Mouse (Mus musculus) heart, adult 11 months (tissue): ENCODE measurements around the gene Fam192a.

Experiments used
- DNase-seq: peaks from one replicate; pipeline ENCODE4 v3.0.0; 2022

Fam192a gene

GRCm38 (mm10) chr8:94601607-94602385 is at the start of gene Fam192a, which contains the start of gene Rspry1:
Fam192a (minus strand) TSS chr8:94601997.
Rspry1 (plus strand) TSS chr8:94601937.
- DNase-seq, result peak; percentile 100

- peak; percentile 30 for DNase-seq
These were observed 47.7 kb upstream of the Fam192a start for GRCm38 (mm10) chr8:94649496-94649895.

- DNase-seq, result no peak
These were observed 44.4 kb upstream of the Fam192a start for GRCm38 (mm10) chr8:94646165-94646564.

DNA sequence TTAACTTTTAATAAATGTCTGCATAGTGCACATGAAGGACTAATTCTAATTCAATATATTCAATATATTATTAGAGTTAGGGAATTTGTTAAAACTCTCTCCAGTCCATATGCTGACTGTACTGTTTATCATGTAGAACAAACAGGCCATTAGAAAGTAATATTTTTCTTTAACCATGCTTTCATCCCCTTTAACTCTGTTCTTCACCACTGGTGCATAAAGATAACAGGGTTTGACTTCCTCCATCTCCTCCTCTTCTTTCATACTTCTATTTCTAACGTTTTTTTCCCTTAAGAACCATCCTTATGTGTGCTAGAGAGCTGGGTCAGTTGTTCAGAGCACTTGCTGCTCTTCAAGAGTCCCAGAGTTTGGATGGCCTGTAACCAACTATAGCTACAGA is 43.4 kb upstream of the Fam192a start:
- DNase-seq, result no peak

DNA sequence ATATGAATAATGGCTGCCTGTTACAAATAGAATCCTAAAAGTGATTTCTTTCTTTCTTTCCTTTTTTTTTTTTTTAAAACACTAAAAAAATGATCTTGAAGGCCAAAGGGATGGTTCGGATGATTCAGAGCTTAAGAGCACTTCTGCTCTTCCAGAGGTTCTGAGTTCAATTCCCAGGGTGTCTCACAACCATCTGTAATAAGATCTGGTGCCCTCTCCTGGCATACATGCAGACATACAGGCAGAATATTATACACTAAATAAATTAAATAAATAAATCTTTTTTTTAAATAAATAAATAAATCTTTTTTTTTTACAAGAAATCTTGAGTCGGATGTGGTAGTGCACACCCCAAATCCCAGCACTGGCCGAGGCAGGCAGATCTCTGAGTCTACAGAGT is 40.1 kb upstream of the Fam192a start:
- DNase-seq, result no peak

GRCm38 (mm10) chr8:94641183-94641582 is 39.4 kb upstream of the Fam192a start:
- DNase-seq, result no peak

DNA sequence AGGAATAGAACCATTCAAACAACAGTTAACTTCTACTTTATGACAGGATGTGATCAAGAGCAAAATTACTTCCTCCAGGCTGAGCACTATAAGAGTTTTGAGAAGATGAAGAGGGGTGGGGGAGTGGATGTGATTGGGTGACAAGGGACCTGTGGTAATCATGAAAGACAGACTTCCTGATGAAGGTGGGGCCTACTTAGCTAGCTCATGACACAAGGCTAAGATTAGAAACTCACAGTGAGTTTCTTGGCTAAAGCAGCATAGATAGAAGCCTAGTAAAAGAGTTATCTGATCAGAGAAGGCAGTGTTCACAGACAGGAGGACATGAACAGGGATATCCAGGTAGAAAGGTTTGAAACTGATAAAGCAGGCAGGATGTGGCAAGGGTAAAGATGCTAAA is 32.4 kb upstream of the Fam192a start:
- no peak for DNase-seq

GRCm38 (mm10) chr8:94633564-94634194 is 31.9 kb upstream of the Fam192a start:
- no peak for DNase-seq

GRCm38 (mm10) chr8:94624885-94625284 is 23.1 kb upstream of the Fam192a start:
- DNase-seq, result no peak

- DNase-seq, result no peak
These were observed 5.3 kb upstream of the Fam192a start for GRCm38 (mm10) chr8:94607064-94607463.

DNA sequence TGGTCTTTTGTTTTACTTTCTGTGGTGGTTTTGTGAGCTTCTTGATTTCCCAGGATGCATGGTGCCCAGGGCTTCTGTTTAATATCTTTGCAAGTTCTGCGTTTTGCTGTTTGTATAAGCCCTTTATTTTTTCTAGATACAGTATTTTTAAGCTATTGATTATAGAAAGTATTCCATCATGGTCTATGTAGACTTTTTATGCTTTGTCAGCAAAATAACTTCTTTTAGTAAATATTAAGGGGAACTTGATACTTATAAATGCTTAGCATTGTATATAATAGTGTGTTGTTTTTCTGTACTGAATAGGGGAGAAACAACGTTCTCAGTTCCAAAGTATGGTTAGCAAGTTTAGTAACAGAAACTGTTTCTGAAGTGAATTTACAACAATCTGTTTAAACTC is 2.2 kb upstream of the Fam192a start:
- DNase-seq, result no peak

GRCm38 (mm10) chr8:94602471-94603131 is 804 bp upstream of the Fam192a start:
- peak; percentile 93 for DNase-seq

DNA sequence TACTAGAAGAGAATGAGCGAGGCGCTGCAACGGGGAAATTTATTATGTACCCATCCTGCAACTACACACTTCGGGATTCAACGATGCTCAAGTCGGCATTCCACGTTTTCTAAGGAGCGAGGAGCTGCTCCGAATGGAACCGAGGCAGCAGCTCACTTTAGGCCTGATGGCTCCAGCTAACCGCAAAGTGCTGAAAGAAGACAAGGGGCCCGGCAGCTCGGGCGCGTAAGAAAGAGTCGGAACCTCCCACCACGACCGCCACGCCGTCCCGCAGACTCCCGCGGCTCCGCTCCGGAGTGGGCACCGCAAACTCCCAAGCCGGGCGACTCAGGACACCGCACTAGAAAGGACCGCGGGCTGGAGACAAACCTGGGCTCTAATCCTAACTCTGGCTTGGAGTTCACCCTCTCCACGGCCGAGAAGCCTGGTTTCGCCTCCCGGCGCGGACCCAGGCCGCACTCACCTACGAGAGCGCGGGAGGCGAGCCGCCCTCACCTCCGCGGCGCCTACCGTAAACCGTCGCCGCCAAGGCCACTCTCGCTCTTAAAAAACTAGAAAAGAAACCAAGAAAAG is 677 bp downstream of the Fam192a start:
- DNase-seq, result no peak

DNA sequence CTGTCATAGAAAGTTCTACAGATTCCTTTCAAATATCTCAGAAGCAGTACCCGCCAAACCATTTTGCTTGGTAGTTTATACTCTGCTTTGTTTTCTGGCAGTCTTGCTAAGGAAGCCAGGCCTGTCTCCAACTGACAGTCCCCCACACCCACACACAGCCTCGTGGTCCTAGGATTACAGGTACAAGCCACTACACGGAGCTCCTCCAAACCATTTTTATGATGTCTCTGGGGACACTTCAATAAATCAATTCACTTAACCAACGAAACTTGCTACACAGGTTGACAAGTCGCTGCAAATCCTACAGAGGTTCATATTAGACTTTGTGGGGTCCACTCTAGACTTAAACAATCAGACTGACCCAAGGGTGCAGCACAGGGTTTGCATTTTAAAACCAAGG is 1.3 kb downstream of the Fam192a start:
- no peak for DNase-seq

DNA sequence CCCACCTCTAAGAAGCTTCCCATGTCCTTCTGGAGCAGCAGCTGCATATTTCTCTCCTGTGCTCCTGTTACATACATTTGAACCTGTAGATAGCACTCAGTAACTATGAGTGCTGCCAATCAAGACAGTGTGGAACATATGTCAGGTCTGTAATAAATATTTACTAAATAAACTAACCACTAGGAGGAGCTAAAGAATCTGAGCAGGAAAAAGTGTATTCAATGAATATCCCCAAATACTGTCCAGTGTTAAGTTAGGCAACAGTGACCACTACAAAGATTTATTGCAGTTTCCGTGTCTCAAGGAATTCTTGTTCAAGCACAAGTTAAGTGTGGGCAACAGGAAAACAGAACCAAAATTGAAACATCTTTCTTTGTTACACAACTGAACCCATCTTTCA is 7.6 kb downstream of the Fam192a start:
- DNase-seq, result no peak

DNA sequence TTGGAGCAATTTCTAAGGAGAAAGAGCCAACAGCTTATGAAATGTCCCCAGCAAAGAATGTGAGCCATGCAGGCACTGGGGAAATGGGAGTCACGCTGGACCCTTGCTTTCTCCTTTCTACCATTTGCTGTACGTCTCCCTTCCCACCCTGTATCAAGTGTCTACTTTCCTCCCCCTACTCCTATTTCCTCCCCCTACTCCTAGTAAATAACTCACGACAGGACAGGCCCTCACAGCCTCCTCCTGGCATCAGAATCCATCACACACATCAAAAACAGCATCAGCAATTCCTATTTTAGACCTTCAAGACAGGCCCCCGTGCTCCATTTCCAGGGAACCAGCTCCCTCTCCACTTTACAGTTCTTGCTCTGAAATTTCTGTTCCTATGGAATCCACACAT is 10.1 kb downstream of the Fam192a start:
- peak; percentile 75 for DNase-seq

DNA sequence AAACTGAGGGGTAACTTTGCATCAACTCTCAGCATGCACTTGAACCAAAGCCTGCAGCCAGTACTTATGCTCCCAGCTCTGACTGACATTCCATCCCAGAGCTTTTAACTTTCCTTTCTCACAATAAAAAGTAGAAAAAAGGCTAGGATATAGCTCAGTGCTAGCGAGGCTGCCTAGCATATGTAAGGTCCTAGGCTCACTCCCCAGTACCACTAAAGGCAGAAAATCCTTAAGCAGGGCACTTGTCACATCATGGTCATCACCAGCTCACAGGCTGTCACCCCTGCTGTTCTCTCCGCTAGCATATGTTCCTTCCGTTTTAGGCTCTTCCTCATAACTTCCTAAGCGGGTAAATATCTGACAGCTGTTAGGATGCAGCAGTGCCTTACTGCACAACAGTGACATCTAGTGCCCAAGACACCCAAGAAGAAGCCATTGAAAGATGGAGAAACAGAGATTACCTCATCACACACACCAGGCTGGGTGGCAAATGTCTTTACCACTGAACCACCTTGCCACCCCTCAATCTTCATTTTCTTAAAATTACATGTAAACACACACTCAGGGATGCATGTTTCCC is 17.5 kb downstream of the Fam192a start:
- peak; percentile 89 for DNase-seq

GRCm38 (mm10) chr8:94582569-94582968 is 19.2 kb downstream of the Fam192a start:
- peak; percentile 66 for DNase-seq

GRCm38 (mm10) chr8:94581820-94582483 is 19.8 kb downstream of the Fam192a start:
- peak; percentile 86 for DNase-seq

DNA sequence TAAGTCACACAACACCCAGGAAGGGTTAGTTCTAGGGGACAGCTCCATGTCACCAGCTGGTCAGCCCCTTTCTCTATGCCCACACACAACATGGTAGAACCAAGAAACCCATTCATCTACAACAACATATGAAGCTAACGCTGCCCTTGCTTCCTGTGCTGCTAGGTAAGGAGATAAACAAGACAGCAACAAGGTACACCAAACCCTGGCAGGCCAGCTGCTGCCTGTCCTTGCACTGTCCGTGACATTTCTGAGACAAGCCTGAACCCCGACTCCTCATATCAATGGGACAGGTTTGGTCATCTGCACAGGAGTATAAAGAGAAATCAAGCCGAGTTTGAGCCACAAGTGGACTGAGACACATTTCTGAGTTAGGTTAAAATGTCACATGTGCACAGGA is 26.6 kb downstream of the Fam192a start:
- DNase-seq, result no peak

DNA sequence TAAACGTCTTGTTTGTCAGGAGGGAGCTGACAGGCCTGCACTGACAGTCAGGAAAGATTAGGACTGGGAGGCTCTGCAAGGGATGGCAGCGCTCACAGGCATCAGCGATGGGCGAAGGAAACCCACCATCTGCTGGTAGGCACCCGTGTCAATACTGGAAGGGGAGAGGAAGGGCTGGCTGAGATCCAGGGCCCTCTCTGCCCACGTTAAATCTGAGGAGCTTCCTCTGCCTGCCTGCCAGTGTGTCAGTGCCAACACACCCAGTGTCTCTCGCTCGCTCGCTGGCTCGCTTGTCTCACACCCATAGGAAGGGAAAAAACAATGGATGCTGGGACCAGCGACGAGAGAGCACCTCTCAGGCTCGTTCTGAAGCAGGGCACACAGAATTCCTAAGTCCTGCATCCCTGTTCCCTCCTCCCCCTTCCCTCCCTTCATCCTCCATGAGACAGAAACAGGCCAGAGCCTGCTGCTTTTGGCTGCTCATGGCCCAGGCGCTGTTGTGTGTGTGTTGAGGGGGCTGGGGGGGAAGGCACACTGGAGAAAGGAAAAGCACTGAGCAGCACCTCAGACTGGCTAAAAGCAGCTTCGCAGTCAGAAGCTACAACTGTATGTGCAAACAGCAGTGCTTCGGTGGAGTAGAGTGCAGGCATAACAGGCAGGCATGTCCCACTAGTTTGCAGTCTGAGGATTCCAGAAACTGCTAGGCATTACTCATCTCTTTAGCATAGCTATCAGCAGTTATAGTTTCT is 27.5 kb downstream of the Fam192a start:
- no peak for DNase-seq

DNA sequence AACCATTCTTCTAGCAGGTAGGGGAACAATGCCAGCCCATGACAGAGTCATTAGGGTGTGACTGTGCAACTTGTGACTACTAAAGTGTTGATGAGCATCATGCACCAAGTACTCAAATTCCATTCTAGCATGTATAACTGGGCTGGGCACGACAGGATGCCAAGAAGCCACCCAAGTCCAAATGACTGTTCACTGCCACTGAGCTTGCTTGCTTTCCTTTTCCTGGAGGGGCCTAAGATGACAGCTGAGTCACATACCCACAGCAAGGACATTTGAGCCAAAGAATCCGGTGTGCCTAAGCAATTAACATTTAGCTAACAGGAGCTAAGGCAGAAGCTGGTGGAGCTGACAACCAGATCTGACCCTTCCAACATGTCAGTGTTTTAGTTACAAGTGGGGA is 29.9 kb downstream of the Fam192a start:
- DNase-seq, result no peak
